Mouse (Mus musculus) frontal cortex, postnatal 25 days (tissue): Measurements from ENCODE around the gene Gm29666.
"Not testable (repeated sequence)": the region's sequence is repeated elsewhere in the genome, so short reads cannot be mapped to it uniquely, and the experiment has no call there.

ENCODE experiments used
- DNase-seq, 2 experiments: peaks; one replicate each; pipeline ENCODE4 v3.0.0; 2022; ENCODE audit warnings: low spot score in 2 of 2

Gene Gm29666

DNA sequence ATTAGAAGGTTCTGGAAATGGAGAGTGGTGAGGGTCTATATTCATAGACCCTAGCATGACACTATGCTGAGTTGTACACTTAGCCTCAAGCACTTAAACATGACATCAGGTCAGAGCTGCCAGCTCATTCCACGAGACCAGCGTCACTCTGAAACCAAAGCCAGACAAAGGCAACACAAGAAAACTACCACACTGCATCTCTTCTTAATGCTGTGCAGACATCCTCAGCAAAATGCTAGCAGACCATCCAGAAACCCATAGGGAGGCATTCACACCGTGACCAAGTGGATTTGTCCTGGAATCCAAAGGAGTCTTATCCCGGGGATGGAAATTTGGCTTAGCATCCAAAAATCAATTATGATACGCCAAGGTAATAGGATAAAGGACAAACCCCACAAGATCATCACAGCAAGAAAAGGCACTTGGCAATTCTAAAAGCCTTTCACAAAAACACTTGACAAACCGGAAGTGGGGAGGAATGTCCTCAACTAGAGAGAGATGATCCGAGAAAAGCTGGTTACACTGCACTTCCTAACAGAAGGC, 15.9 kb downstream of the Gm29666 start:
- DNase-seq = no peak

DNA sequence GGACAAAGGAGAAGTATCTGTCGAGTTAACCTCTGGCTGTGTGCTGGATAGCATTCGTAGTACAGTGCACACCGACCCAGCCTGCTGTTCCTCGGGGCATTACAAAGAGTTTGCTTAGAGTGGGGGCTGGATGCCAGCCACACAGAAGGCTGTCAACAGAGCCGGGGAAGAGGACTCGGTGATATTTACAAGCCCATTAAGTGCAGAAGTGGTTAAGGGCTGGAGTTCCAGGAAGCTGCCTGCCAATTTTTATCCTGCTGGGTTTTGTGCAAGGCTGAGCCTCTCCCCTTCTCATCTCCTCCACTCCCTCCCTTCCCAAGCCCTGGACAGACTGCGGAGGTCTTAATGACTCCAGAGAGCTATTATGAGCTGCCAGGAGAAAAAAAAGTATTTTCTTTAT, 21.8 kb downstream of the Gm29666 start:
- no peak for DNase-seq

DNA sequence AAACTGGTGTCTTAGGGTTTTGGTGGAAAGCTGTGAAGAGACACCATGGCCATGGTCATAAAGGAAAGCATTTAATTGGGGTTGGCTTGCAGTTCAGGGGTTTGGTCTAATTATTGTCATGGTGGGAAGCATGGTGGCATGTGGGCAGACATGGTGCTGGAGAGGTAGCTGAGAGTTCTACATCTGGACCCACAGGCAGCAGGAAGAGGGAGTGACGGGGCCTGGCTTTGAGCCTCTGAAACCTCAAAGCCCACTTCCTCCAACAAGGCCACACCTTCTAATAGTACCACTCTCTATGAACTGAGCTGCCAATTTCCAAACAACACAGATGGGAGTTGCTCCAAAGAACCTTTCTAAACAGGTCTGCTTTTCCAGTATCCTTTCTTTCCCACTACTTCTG, 23.2 kb downstream of the Gm29666 start:
- DNase-seq = no peak

DNA sequence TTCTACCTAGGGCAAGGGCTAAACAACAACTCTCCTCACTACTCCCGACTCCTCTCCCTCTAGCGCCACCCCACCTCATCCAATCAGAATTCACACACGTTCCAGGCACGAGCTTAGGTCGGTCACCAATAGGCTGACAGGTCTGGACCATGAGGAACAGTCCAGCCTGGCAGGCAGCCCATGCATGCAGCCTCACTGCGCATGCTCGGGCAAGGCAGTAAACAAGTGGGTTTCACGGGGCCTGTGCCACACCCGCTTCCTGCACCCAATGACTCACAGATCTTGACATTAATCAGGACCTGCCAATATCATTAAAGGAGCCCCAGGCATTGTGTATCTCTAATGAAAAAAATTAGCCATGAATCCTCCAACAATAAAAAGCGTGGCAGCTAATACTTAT, 23.6 kb downstream of the Gm29666 start:
- DNase-seq = not testable (repeated sequence)

DNA sequence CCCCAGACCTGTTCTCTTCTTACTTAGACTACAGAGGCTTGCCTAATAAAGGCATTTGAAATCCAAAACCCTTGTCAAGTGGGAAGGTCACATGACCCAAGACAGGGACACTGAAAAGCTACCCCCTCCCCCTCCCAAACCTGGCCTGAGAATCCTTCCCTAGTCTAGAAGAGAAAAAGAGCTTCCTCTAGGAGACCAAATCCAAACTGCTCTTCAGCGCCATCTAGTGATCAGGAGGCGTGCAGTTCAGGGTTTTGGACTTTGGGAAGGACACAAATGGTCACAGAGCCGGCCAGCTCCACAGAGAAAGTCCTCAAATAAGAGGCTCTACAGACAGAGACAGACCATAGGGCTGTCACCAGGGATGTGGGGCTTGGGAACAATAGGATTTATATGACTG, 28.2 kb downstream of the Gm29666 start:
- peak; percentile 52 to 69 for DNase-seq

DNA sequence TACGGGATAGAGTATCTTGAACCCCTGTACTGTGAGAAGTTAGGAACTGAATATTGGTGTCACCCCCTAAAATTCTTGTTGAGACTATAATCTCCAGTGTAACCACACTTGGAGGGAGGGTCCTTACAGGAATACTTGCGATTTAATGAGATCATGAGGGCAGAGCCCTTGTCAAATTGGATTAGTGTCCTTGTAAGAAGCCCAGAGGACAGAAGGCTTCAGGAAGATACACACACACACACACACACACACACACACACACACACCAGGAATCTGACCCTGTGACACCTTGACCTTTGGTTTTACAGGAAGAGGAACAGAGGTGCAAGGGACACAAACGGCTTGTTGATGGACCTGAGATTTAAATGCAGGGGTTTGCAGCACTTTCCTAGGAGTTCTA, 28.6 kb downstream of the Gm29666 start:
- no peak for DNase-seq

DNA sequence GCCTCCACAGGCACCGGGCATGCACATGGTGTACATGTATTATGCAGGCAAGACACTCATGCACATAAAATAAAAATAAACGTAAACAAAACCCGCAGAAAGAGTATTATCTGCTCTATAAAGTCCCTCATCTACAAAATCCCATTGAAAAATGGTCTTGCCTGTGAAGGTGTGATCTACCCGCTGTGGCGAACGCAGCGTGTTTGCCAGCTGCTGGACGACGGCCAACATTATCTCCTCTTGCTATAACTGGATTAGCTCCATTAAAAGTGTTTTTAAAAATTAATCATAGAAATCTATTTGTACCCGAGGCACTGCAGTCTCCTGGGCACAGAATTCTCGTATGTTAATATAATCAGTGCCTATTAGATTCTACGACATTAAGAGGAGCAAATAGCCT, 31.8 kb downstream of the Gm29666 start:
- no peak for DNase-seq

DNA sequence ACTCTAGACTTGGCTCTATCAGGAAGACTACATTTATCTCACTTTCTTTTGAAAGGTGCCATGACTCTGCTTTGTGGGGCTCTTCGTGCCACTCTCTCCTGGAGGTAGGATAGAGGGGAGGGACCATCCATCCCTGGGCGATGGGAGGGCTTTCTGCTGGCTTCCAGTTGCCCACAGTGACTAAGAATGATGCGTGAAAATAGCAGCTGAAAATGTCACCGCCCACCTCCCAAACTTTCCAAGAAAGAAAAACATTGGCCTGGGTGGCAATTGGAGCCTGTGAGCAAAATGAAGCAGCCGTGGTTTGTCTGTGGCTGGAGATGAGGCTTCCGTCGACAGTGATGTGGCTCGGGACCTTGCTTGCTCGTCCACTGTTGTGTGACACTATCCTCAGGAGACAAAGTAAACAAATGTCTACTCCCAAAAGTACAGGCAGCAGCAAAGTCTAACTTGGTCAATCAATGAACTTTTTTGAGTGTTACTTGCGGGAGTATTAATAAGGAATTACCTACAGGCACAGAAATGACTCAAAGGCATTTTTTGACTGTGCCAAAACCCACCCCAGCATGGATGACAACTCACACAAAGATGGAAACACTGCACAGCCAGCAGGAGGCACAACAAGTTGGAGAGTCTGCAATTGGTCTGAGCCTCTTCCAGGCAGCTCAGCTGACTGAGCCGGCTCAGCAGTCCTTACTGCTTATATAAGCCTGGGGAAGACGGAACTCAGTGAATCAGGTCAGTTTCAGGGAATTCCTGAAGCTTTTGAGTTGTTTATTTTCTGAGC, 42.6 kb downstream of the Gm29666 start:
- peak; percentile 17 to 52 for DNase-seq

DNA sequence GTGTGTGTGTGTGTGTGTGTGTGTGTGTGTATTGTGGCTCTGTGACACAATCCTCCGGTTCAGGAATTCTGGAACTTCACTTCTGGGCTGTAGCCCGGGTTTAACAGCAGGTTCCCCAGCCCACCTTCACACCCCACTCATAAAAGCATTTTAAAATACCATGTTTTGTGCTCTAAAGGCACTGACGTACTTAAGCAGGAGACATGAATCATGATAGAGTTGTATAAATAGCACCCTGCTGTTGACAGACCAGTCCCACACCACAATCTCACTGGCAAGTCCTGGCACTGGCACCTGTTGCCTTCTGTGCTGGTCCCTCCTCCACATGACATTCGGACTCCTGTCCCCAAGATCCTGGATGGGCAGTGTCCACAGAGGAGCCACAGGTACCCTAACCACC, 46.0 kb downstream of the Gm29666 start:
- DNase-seq = peak in 1 of 2 experiments; percentile 14

DNA sequence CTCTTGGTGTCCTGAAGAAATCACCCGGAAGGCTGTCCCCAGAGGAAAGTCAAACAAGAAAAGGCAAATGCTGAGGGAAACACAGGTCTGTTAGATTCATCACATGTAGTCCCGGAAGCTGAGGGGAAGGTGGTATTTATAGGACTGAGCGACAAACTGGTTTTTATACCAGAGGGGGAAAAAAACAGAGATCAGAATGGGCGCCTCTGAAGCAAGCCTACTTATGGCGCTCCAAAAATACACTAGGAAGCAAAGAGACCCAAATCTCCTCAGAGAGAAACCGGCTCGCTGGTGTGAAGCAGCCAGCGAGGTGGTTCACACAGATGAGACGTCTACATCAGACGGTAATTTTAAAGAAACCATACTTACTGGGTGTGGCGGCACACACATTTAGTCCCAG, 46.8 kb downstream of the Gm29666 start:
- no peak for DNase-seq

DNA sequence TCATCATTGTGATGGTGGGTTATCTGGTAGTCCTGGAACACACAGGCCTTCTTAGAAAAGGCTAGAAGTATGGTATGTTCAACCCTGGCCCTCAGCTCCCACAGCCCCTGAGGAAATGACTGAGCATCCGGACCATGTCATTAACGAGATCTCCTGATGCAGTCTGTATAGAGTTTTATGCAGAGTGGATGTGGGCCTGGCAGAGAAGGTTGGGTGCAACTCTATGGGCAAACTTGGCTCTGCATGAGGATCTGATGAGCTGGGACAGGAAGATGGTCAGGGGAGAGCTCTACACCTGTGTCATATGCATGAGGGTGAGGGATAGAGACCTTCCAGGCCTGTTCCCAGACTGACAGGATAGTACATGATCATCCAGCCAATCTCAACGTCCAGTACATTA, 48.0 kb downstream of the Gm29666 start:
- no peak for DNase-seq

DNA sequence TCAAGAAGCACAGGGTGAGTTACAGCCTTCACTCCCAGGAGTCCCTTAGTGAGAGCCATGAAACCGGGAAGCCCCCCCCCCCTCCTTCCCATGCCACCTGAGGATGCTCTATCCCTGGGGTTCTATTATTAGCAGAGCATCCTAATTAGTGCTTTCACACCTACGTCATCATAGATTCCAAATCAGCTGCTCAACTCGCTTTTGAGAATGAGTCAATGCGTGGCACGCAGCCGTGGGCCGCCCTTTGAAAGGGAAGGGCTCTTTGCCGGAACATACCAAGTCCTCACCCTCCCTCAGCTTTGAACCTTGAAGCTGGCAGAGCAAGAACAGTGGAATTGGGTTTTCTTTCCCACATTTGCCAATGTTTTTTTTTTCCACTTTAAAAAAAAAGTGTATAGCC, 57.9 kb downstream of the Gm29666 start:
- DNase-seq = no peak
